Comparison of ENCODE assay signal across 23 mouse cellular contexts in genomic region chr17:85697976-85698375, GRCm38 (mm10). TPM values are rescaled to one million over a fixed set of nuclear protein-coding genes. Genes with fewer than 3 reads are reported as not detected.
DNase-seq lines count a peak whose midpoint lies in the region; ATAC-seq and TF ChIP-seq lines count a peak whose summit lies in the region.
"Had no signal": no experiment of that assay in that cellular context is flagged by ENCODE, and none has a peak within 500 bp of the region (broad histone marks: within the 10 kb centered on the region; RNA-seq: fewer than 3 reads in every experiment).

No protein-coding gene starts in this region.

- peak; percentile 45; the same call in 1 of the 2 replicates for ATAC-seq in hindbrain, embryonic 15.5 days (ENCODE audit: low FRiP score, low read depth)
- no peak for ATAC-seq in hindbrain, embryonic 12.5 days (ENCODE audit: low FRiP score)
- 0 out of 2 replicates have a peak, but pooled peaks have one; percentile 22 for ATAC-seq in midbrain, embryonic 11.5 days (ENCODE audit: low FRiP score)
- no peak for ATAC-seq in midbrain, postnatal 0 days (ENCODE audit: low FRiP score)
- 0 out of 2 replicates have a peak, but pooled peaks have one; percentile 20 for ATAC-seq in embryonic facial prominence, embryonic 13.5 days (ENCODE audit: insufficient number of reproducible peaks, insufficient read depth, low FRiP score, low TSS enrichment, low read depth)
- ATAC-seq in megakaryocyte-erythroid progenitor cell, adult 5-6 weeks (replicated peaks; ENCODE audit: low FRiP score, low TSS enrichment, poor library complexity, severe bottlenecking): peak; percentile 83
- ATAC-seq: forebrain, embryonic 13.5 days had no signal

- no peaks in the 10 kb centered on the region for H3K9me3 ChIP-seq in hindbrain, embryonic 15.5 days
- H3K9me3 ChIP-seq in hindbrain, embryonic 12.5 days (replicated peaks): 0 out of 2 replicates have a peak, but pooled peaks cover 3% of the 10 kb centered on the region
- 0 out of 2 replicates have a peak, but pooled peaks cover 3% of the 10 kb centered on the region for H3K9me3 ChIP-seq in midbrain, embryonic 11.5 days (ENCODE audit: control insufficient read depth, low read length)
- H3K9me3 ChIP-seq in midbrain, postnatal 0 days (ENCODE audit: low read length): no peaks in the 10 kb centered on the region
- no peaks in the 10 kb centered on the region for H3K9me3 ChIP-seq in embryonic facial prominence, embryonic 13.5 days
- H3K9me3 ChIP-seq: liver, embryonic 15.5 days had no signal

- peaks cover 65% of the 10 kb centered on the region for H3K27me3 ChIP-seq in hindbrain, embryonic 15.5 days
- peaks cover 65% of the 10 kb centered on the region for H3K27me3 ChIP-seq in hindbrain, embryonic 12.5 days
- H3K27me3 ChIP-seq in midbrain, embryonic 11.5 days (ENCODE audit: control insufficient read depth, insufficient read depth, low read length): peaks cover 28% of the 10 kb centered on the region
- H3K27me3 ChIP-seq in midbrain, postnatal 0 days (ENCODE audit: insufficient read depth, low read length): peaks cover 31% of the 10 kb centered on the region
- H3K27me3 ChIP-seq in embryonic facial prominence, embryonic 13.5 days: peaks cover 27% of the 10 kb centered on the region
- H3K27me3 ChIP-seq: CH12.LX had no signal

- H3K36me3 ChIP-seq in hindbrain, embryonic 15.5 days: no peaks in the 10 kb centered on the region
- no peaks in the 10 kb centered on the region for H3K36me3 ChIP-seq in hindbrain, embryonic 12.5 days
- no peaks in the 10 kb centered on the region for H3K36me3 ChIP-seq in midbrain, embryonic 11.5 days (ENCODE audit: control insufficient read depth, insufficient read depth, low read length)
- H3K36me3 ChIP-seq in midbrain, postnatal 0 days (ENCODE audit: insufficient read depth, low read length): no peaks in the 10 kb centered on the region
- no peaks in the 10 kb centered on the region for H3K36me3 ChIP-seq in embryonic facial prominence, embryonic 13.5 days
- H3K36me3 ChIP-seq: limb, embryonic 12.5 days; liver, embryonic 15.5 days; neural tube, embryonic 13.5 days had no signal

- H3K4me3 ChIP-seq in hindbrain, embryonic 15.5 days: no peak overlapping the region
- H3K4me3 ChIP-seq in hindbrain, embryonic 12.5 days: no peak overlapping the region
- no peak overlapping the region for H3K4me3 ChIP-seq in midbrain, embryonic 11.5 days (ENCODE audit: low read depth, low read length)
- no peak overlapping the region for H3K4me3 ChIP-seq in midbrain, postnatal 0 days (ENCODE audit: low read depth, low read length)
- H3K4me3 ChIP-seq in embryonic facial prominence, embryonic 13.5 days: no peak overlapping the region
- H3K4me3 ChIP-seq: forebrain, embryonic 13.5 days; heart, adult 2 months; limb, embryonic 12.5 days; liver, embryonic 15.5 days; megakaryocyte, embryonic 14.5 days; neural tube, embryonic 13.5 days had no signal

- H3K9ac ChIP-seq in hindbrain, embryonic 15.5 days: no peak overlapping the region
- no peak overlapping the region for H3K9ac ChIP-seq in hindbrain, embryonic 12.5 days
- H3K9ac ChIP-seq in midbrain, embryonic 11.5 days (ENCODE audit: low read length): no peak overlapping the region
- H3K9ac ChIP-seq in midbrain, postnatal 0 days (replicated peaks; ENCODE audit: low read length, poor library complexity, severe bottlenecking): no peak overlapping the region
- no peak overlapping the region for H3K9ac ChIP-seq in embryonic facial prominence, embryonic 13.5 days
- H3K9ac ChIP-seq: forebrain, embryonic 13.5 days; limb, embryonic 12.5 days; liver, embryonic 15.5 days; neural tube, embryonic 13.5 days had no signal

- WGBS in hindbrain, embryonic 15.5 days: 94% methylated on average over 1 of the region's 1 CpGs
- WGBS in hindbrain, embryonic 12.5 days: 79% methylated on average over 1 of the region's 1 CpGs
- 79% methylated on average over 1 of the region's 1 CpGs for WGBS in midbrain, embryonic 11.5 days
- WGBS in midbrain, postnatal 0 days: 78% methylated on average over 1 of the region's 1 CpGs
- 75% methylated on average over 1 of the region's 1 CpGs for WGBS in embryonic facial prominence, embryonic 13.5 days

- no peak for DNase-seq in midbrain, embryonic 11.5 days (ENCODE audit: low spot score, missing footprints)
- DNase-seq in midbrain, postnatal 0 days (ENCODE audit: low spot score): no peak
- DNase-seq in thymus, adult 18-20 months: no peak
- DNase-seq: adrenal gland, postnatal 36 days; cerebellum, adult 2 months; cerebellum, postnatal 36 days; gastrocnemius, postnatal 14 days; heart, adult 2 months; kidney, adult 18-20 months; lung, postnatal 10 days had no signal

- H3K27ac ChIP-seq in hindbrain, embryonic 15.5 days (replicated peaks): no peak overlapping the region
- no peak overlapping the region for H3K27ac ChIP-seq in hindbrain, embryonic 12.5 days
- H3K27ac ChIP-seq in midbrain, embryonic 11.5 days (ENCODE audit: low read depth, low read length): no peak overlapping the region
- no peak overlapping the region for H3K27ac ChIP-seq in midbrain, postnatal 0 days (ENCODE audit: low read depth, low read length)
- no peak overlapping the region for H3K27ac ChIP-seq in embryonic facial prominence, embryonic 13.5 days
- H3K27ac ChIP-seq: forebrain, embryonic 13.5 days; heart, adult 2 months; limb, embryonic 12.5 days; liver, embryonic 15.5 days; neural tube, embryonic 13.5 days had no signal

- H3K4me2 ChIP-seq in hindbrain, embryonic 15.5 days: no peak overlapping the region
- no peak overlapping the region for H3K4me2 ChIP-seq in hindbrain, embryonic 12.5 days (replicated peaks)
- no peak overlapping the region for H3K4me2 ChIP-seq in midbrain, embryonic 11.5 days
- no peak overlapping the region for H3K4me2 ChIP-seq in midbrain, postnatal 0 days (ENCODE audit: low read depth, low read length, poor library complexity, severe bottlenecking)
- H3K4me2 ChIP-seq in embryonic facial prominence, embryonic 13.5 days: no peak overlapping the region
- H3K4me2 ChIP-seq: forebrain, embryonic 13.5 days; limb, embryonic 12.5 days; liver, embryonic 15.5 days; neural tube, embryonic 13.5 days had no signal

- no peaks in the 10 kb centered on the region for H3K4me1 ChIP-seq in hindbrain, embryonic 15.5 days (replicated peaks)
- H3K4me1 ChIP-seq in hindbrain, embryonic 12.5 days: no peaks in the 10 kb centered on the region
- no peaks in the 10 kb centered on the region for H3K4me1 ChIP-seq in midbrain, embryonic 11.5 days (ENCODE audit: control insufficient read depth, insufficient read depth, low read length)
- no peaks in the 10 kb centered on the region for H3K4me1 ChIP-seq in midbrain, postnatal 0 days (ENCODE audit: insufficient read depth, low read length)
- H3K4me1 ChIP-seq in embryonic facial prominence, embryonic 13.5 days: peaks cover 11% of the 10 kb centered on the region
- H3K4me1 ChIP-seq: forebrain, embryonic 13.5 days; limb, embryonic 12.5 days; megakaryocyte, embryonic 14.5 days; neural tube, embryonic 13.5 days had no signal

- no peak for TF ChIP-seq CTCF in midbrain, postnatal 0 days (IDR thresholded peaks at IDR 0.05)

RNA-seq across cellular contexts. Expression of gene Six2, which starts 9.9 kb away (rescaled TPM):
- 0.96 and 1.0 TPM in 2 replicates for polyA plus RNA-seq in hindbrain, embryonic 15.5 days (2015; fragmentation: Nextera tagmentation; extraction: Ambion mirVana)
- 12.5 and 15.3 TPM in 2 replicates for polyA plus RNA-seq in hindbrain, embryonic 12.5 days (2016; fragmentation: Nextera tagmentation; extraction: Ambion mirVana)
- 5.6 and 6.7 TPM in 2 replicates for polyA plus RNA-seq in midbrain, embryonic 11.5 days (2014; fragmentation: Nextera tagmentation; extraction: Ambion mirVana)
- total RNA-seq in midbrain, postnatal 0 days (2014; rRNA removed): 0.24 and 1.3 TPM in 2 replicates
- polyA plus RNA-seq in midbrain, postnatal 0 days (2015; fragmentation: Nextera tagmentation; extraction: Ambion mirVana): 0.17 and 0.39 TPM in 2 replicates
- polyA plus RNA-seq in embryonic facial prominence, embryonic 13.5 days (2015; fragmentation: Nextera tagmentation; extraction: Ambion mirVana): 21.3 and 21.9 TPM in 2 replicates
- total RNA-seq in megakaryocyte-erythroid progenitor cell, adult 5-6 weeks (2014; fragmentation: Nextera tagmentation): 0.27 TPM in 1 of 2 replicates, not detected in the other
- total RNA-seq in megakaryocyte-erythroid progenitor cell, adult 5-6 weeks (2017): not detected in 2 replicates
- total RNA-seq: adrenal gland, postnatal 36 days; hematopoietic stem cell, adult 5-6 weeks had no signal
- polyA plus RNA-seq: large intestine, adult 2 months; liver, embryonic 15.5 days; neural tube, embryonic 13.5 days; small intestine, adult 2 months had no signal

Comparison
In these comparisons a context has a peak if more than half of its experiments do, and no peak if none do; other contexts are left out.
1. ATAC-seq: peak in hindbrain, embryonic 15.5 days (single experiment), midbrain, embryonic 11.5 days (single experiment), embryonic facial prominence, embryonic 13.5 days (single experiment) and megakaryocyte-erythroid progenitor cell, adult 5-6 weeks (single experiment); none in hindbrain, embryonic 12.5 days (single experiment) and midbrain, postnatal 0 days (single experiment).